Mouse (Mus musculus) embryo, embryonic 10 days (tissue): ENCODE results near the gene Sppl2c.

Experiments
- DNase-seq: peaks from one replicate; pipeline ENCODE4 v3.0.0-alpha.2; 2015; ENCODE audit warnings: low spot score

The Sppl2c gene

GRCm38 (mm10) chr11:104186135-104186836 is at the start of gene Sppl2c:
Gene Sppl2c (plus strand): TSS chr11:104186327.
- no peak for DNase-seq

- DNase-seq = no peak
Measured at GRCm38 (mm10) chr11:104138976-104139375, 47.2 kb upstream of the Sppl2c start.

DNA sequence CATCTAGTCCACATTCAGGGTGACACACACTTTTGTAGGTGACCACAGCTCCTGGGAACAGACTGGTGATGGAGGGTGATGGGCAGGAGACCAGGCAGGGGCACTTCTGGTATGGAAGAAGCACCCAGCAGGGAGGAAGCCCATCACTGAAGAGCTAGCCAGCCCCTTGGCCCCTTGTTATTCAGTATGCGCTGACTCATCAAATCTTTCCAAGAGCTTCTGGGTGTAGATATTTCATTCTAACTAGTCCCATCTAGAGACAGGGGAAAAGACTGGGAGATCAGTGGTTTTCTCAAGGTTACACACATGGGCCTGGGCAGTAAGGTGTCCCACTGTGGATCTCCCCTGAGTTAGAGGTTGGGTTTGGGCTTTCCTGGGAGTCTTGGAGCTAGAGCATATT is 41.2 kb upstream of the Sppl2c start:
- no peak for DNase-seq

DNA sequence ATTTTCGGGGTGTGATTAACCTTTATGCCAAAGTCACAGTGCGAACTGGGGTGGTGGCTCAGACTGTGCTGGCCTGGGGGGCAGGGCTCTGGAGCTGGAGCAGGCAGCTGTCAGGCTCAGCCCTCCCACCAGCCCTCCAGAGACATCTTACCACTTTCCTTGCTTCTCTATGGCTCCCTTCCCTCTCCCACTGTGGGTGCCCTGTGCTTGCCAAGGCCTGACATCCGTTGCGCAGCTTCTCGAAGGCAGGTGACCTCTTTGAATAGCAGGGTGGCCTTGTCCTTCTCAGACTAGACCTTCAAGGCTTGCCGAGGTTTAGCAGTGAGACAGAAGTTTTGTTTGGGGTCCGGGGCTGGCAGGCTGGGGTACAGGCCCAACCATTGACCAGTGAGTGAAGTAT is 37.3 kb upstream of the Sppl2c start:
- DNase-seq = no peak

DNA sequence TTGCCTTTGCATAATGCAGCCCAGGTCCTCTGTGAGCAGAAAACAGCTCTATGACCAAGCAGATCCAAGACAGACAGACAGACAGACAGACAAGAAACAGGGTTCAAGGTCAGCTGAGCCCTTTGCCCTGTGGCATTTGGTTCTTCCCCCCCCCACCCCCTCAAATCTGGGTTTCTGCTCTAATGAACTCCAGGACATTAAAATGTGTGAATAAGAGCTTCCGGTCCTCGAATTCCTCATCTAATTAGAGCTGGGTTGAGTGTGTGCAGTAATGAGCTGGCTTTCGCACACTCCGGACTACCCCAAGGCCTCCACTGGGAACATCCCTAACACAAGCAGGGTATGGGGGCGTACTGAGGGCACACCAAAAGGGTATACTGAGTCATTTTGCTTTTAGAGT is 35.2 kb upstream of the Sppl2c start:
- no peak for DNase-seq

DNA sequence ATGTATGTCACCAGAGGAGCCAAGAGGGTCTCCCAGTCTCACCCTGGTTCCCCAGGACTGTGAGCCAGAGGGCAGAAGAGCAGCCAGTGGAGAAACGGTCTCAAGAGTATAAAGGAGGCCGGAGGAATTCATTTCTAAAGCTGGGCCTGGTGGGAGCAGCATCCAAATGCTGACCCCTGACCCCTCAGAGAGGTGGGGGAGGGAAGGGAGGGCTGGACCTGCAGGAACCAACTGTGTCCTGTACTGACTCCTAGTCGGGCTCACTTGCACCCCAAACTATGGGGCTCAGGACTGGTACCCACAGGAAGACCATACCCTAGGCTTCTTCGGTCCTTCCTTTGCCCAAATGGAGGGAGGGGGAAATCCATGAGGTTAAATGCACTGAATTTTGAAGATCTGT is 31.8 kb upstream of the Sppl2c start:
- DNase-seq = no peak

DNA sequence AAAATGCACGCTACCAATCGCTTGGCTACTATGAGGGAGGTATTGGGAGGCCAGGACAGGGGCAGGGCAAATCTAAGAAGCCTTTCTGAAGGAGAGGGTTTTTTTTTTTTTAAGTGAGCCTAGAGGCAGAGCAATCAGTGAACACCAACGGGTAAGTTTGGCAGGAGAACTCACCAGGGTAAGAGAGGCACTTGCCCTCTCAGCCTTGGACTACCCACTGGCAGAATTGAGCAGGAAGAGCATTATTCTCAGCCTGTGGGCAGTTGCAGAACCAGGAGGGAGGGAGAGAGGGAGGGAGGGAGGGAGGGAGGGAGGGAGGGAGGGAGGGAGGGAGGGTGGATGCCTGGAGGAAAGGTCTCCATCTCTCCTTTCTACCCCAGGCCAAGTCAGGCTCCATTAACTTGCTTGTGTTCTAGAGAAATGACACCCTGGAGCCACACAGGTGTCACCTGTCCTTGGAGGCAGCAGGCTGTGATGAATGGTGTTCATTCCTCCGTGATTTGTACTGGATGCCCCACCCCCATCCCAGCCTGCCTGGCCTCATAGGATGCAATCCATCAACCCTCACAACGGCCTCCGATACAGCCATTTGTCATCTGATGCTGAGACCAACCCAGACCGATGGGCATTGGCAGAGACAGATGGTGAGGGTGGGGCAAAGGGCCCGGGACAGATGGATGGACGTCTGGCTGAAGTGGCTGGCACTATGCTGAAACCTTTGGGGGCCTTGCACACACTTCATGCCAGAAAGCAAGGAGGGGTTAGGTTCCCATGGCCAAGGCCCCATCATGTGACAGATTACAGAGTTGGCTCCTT is 31.1 kb upstream of the Sppl2c start:
- DNase-seq = peak; percentile 37

DNA sequence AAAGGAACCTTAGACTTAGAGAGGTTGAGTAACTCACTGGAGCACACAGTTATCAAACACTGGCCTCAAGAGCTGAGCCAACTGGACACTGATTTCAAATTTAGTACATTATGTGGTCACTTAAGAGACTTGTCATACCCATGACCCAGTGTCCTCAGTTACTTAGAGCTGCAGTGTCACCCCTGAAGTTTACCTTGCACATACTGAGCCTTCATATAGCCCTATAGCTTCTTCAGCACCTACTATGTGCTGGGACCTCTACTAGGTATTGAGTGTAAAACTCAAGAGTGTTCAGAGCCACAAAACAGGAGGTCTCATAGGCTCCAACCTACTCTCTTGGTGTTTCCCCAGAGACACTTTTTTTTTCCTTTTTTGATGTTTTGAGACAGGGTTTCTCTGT is 30.2 kb upstream of the Sppl2c start:
- DNase-seq = no peak

DNA sequence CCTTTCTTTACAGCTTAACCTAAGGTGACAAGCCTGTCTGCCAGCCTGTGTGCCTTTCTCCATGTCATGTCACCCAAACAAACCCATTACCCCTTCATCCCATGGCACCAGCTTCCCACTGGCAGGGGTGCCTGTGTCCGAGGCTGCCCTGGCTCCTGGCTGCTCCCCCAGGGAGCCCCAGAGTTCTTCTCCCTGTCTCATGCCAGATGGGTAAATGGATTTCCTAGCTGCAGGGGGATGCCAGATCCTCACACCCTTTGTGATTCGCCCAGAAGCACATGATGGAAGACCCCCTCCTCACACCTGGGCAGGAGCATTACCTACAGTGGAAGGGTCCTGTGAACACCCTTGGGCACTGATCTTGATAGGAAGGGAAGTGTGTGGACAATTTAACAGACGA is 29.7 kb upstream of the Sppl2c start:
- DNase-seq = no peak

DNA sequence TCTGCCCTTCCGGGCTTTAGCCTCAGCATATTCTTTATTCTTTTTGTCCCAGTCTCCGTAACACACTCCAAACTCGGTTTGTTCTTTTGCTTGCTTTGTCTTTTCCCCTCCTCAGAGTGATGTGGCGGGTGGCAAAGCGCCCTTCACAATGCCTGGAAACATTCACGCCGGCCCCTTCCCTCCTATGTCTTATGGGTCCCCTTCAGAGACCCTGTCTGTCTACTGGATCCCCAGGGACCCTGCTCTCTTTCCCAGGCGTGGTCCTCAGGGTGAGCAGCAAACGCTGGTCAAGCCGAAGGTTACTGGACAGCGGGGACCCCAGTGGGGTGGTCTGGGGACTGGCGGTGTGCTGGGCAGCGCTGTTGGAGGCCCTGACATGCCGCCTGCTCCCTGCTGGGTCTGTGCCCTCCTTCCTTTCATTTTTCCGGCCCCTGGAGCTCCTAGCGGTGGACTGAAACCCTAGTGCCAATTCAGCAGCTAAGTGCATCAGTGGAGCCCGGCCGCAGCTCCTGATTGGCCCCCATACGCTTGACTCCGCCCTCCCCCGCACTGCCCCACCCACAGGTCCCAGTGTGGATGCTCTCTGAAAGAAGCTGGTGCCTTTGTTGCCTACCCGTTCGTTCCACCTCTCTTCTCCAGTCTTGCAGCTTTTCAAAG is 28.4 kb upstream of the Sppl2c start:
- DNase-seq = peak; percentile 88

GRCm38 (mm10) chr11:104158260-104158907 is 27.7 kb upstream of the Sppl2c start:
- peak; percentile 28 for DNase-seq

DNA sequence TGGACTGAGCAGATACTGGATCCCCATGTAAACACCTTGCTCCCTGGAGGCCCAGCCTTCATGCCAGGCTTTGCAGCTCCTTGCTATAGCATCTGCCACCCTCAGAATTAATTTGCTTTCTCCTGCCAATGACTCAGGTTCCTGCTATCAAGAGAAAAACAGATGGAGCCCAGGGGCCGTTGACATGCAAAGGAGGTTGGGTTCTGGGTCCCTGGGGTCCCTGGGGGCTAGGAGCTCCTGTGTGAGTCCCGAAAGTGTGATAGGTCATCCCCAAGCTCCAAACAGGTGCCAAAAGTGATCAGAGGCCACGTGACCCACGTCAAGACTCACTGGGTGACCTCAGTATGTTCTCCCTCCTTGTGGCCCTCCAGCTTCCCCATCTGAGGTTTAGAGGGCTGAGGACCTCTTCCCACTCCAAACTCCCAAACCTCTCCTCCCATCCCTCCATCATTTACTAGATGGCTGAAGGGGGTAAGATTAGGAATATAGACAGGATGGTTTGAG is 26.3 kb upstream of the Sppl2c start:
- DNase-seq = no peak

- no peak for DNase-seq
Measured at GRCm38 (mm10) chr11:104161153-104161552, 25.0 kb upstream of the Sppl2c start.

DNA sequence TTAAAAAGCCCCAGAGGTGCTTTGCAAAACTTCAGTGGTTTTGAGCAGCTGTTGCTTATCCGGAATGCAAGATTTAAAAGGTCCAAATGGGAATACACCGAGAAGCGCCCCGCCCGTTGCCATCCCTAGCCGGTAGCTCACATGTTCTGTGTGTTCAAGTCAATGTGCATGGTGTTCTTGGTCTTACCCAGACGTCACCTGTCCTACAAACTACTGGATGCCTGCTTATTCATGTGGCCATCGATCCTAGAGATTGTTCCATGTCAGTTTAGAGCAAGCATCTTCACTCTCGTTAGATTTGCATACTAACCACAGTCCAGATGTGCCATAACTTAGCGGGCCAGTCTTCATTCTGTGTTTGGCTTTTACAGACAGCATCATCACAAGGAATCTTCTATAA is 21.9 kb upstream of the Sppl2c start:
- DNase-seq = no peak

- peak; percentile 84 for DNase-seq
Measured at GRCm38 (mm10) chr11:104171281-104171781, 14.8 kb upstream of the Sppl2c start.

- DNase-seq = peak; percentile 21
Measured at GRCm38 (mm10) chr11:104178893-104179292, 7.2 kb upstream of the Sppl2c start.

GRCm38 (mm10) chr11:104179804-104180203 is 6.3 kb upstream of the Sppl2c start:
- DNase-seq = no peak

DNA sequence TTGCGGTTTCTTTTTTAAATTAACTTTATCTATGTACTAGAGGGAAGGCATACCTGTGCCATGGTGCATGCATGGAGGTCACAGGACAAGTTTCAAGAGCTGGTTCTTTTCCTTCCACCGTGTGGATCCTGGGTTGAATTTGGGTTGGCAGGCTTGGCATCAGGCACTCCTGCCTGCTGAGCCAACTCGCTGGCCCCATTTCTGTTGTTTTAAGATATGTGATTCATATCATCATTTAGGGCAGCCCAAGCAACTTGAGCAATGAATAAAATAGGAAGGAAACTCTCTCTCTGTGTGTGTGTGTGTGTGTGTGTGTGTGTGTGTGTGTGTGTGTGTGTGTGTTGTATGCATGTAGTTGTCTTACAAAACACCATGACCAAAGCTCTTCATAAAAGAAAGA is 4.0 kb upstream of the Sppl2c start:
- DNase-seq = no peak

DNA sequence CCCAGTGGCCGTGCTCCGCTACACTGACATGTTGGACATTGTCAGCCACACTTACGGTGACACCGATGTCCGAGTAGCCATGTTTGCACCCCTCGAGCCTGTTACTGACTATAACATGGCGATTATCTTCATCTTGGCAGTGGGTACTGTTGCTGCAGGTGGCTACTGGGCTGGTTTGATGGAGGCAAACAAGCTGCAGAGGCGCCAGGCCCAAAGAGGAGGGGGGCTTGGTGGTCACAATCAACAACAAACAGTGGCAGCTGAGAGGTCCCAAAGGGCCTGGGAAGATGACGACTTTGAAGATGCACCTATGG is 667 bp downstream of the Sppl2c start:
- no peak for DNase-seq

- DNase-seq = no peak
Measured at GRCm38 (mm10) chr11:104187766-104188165, 1.6 kb downstream of the Sppl2c start.

- DNase-seq = no peak
Measured at GRCm38 (mm10) chr11:104190008-104190407, 3.9 kb downstream of the Sppl2c start.

GRCm38 (mm10) chr11:104195382-104195781 is 9.3 kb downstream of the Sppl2c start:
- no peak for DNase-seq
